Mouse (Mus musculus) lung, postnatal 25 days (tissue): ENCODE measurements around the gene Dtl.

Source experiments
- DNase-seq: peaks from one replicate; pipeline ENCODE4 v3.0.0; 2022; ENCODE audit warnings: low spot score

The Dtl gene

GRCm38 (mm10) chr1:191579524-191579923 is 4.2 kb upstream of the Dtl start:
- no peak for DNase-seq

- DNase-seq, result no peak
These were observed 380 bp downstream of the Dtl start for GRCm38 (mm10) chr1:191574871-191575457.

- no peak for DNase-seq
These were observed 1.3 kb downstream of the Dtl start for GRCm38 (mm10) chr1:191573906-191574639.

- no peak for DNase-seq
These were observed 4.9 kb downstream of the Dtl start for GRCm38 (mm10) chr1:191570415-191570814.

- DNase-seq, result no peak
These were observed 5.7 kb downstream of the Dtl start for GRCm38 (mm10) chr1:191569625-191570024.

GRCm38 (mm10) chr1:191567859-191568258 is 7.5 kb downstream of the Dtl start:
- DNase-seq, result no peak

GRCm38 (mm10) chr1:191562823-191563365 is 12.4 kb downstream of the Dtl start:
- DNase-seq, result peak; percentile 49

GRCm38 (mm10) chr1:191559779-191560178 is 15.6 kb downstream of the Dtl start:
- DNase-seq, result no peak

- peak; percentile 29 for DNase-seq
These were observed 18.2 kb downstream of the Dtl start for GRCm38 (mm10) chr1:191557109-191557508.

GRCm38 (mm10) chr1:191550786-191551185 is 24.6 kb downstream of the Dtl start:
- DNase-seq, result no peak

- no peak for DNase-seq
These were observed 31.6 kb downstream of the Dtl start for GRCm38 (mm10) chr1:191543747-191544146.

GRCm38 (mm10) chr1:191541619-191542018 is 33.7 kb downstream of the Dtl start:
- no peak for DNase-seq

- no peak for DNase-seq
These were observed 34.3 kb downstream of the Dtl start for GRCm38 (mm10) chr1:191541014-191541413.

GRCm38 (mm10) chr1:191540300-191540699 is 35.0 kb downstream of the Dtl start:
- DNase-seq, result no peak

- DNase-seq, result no peak
These were observed 40.4 kb downstream of the Dtl start for GRCm38 (mm10) chr1:191534896-191535295.

- no peak for DNase-seq
These were observed 44.3 kb downstream of the Dtl start for GRCm38 (mm10) chr1:191531023-191531422.

GRCm38 (mm10) chr1:191529406-191529805 is 45.9 kb downstream of the Dtl start:
- peak; percentile 15 for DNase-seq

- peak; percentile 10 for DNase-seq
These were observed 47.3 kb downstream of the Dtl start for GRCm38 (mm10) chr1:191527921-191528612.

- no peak for DNase-seq
These were observed 48.3 kb downstream of the Dtl start for GRCm38 (mm10) chr1:191527089-191527488.

- DNase-seq, result no peak
These were observed 53.9 kb downstream of the Dtl start for GRCm38 (mm10) chr1:191521395-191521794.

- DNase-seq, result no peak
These were observed 54.7 kb downstream of the Dtl start for GRCm38 (mm10) chr1:191520669-191521068.

- DNase-seq, result no peak
These were observed 55.1 kb downstream of the Dtl start for GRCm38 (mm10) chr1:191520194-191520593.
